8 mouse cellular contexts compared by ENCODE assay signal in the genomic region with DNA sequence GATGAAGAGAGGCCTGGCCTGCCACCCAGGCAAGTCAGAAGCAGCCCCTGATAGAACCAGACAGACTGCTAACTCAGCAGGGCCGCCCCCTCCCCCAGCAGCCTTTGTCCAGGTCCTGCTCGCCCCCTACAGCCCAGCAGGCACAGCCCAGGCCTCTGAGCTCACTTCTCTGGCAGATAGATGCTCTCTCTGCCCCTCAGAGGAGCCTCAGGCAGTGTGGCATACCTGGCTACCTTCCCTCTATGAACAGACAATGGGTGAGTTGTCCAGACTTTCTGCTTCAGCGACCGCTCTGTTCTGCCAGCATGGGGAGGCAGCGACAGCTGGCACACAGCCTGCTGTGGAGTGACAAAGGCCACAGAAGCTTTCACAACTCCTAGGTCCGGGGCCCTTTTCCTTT. TPM values are rescaled to one million over a fixed set of nuclear protein-coding genes. Genes with fewer than 3 reads are reported as not detected.
A peak's percentile ranks its signal among the peaks of the same experiment; 100 is the strongest.
DNase-seq lines count a peak whose midpoint lies in the region; ATAC-seq and TF ChIP-seq lines count a peak whose summit lies in the region.

No protein-coding gene starts in this region.

- H3K27me3 ChIP-seq in hindbrain, postnatal 0 days (ENCODE audit: insufficient read depth, low read length): no peaks in the 10 kb centered on the region

- peak; percentile 59 for ATAC-seq in hindbrain, postnatal 0 days

- 0 out of 2 replicates have a peak overlapping the region, but pooled peaks have one; percentile 18 for H3K4me2 ChIP-seq in hindbrain, postnatal 0 days (ENCODE audit: low read depth, low read length)

- 0 out of 2 replicates have a peak overlapping the region, but pooled peaks have one; percentile 9 for H3K9ac ChIP-seq in hindbrain, postnatal 0 days (replicated peaks; ENCODE audit: low read length)

- DNase-seq in embryo, embryonic 10 days (ENCODE audit: low spot score): peak; percentile 25
- no peak for DNase-seq in embryo, embryonic 9.5 days (ENCODE audit: extremely low spot score)
- DNase-seq in 3134 (ENCODE audit: extremely low read depth, insufficient read length, low spot score): peak; percentile 46
- peak; percentile 50 for DNase-seq in embryo, embryonic 10.5 days (ENCODE audit: low spot score)
- peak; percentile 70 for DNase-seq in hindbrain, postnatal 0 days (ENCODE audit: low spot score)
- DNase-seq in thymus, postnatal 0 days (ENCODE audit: low spot score): no peak
- no peak for DNase-seq in frontal cortex, postnatal 25 days (ENCODE audit: low spot score in 2 of 2)
- DNase-seq in gastrocnemius, adult 18-20 months (ENCODE audit: low spot score): no peak

- H3K27ac ChIP-seq in hindbrain, postnatal 0 days: peak overlapping the region; percentile 67

- H3K4me1 ChIP-seq in hindbrain, postnatal 0 days (ENCODE audit: insufficient read depth, low read length): peaks cover 26% of the 10 kb centered on the region

- no peaks in the 10 kb centered on the region for H3K36me3 ChIP-seq in hindbrain, postnatal 0 days (ENCODE audit: insufficient read depth, low read length)

- H3K9me3 ChIP-seq in hindbrain, postnatal 0 days (ENCODE audit: low read length): no peaks in the 10 kb centered on the region

- no peak overlapping the region for H3K4me3 ChIP-seq in hindbrain, postnatal 0 days (ENCODE audit: low read length)

- WGBS in hindbrain, postnatal 0 days: 16% methylated on average over 6 of the region's 6 CpGs

- TF ChIP-seq CTCF in hindbrain, postnatal 0 days (IDR thresholded peaks at IDR 0.05; ENCODE audit: low read depth): peak; percentile 44

RNA-seq across cellular contexts. Expression of gene Rassf4, which starts 3.6 kb away (rescaled TPM):
- total RNA-seq in hindbrain, postnatal 0 days (2014; rRNA removed): 18.2 and 37.1 TPM in 2 replicates
- 29.4 and 32.1 TPM in 2 replicates for polyA plus RNA-seq in hindbrain, postnatal 0 days (2015; fragmentation: Nextera tagmentation; extraction: Ambion mirVana)
- 6.6 and 7.1 TPM in 2 replicates for polyA plus RNA-seq in thymus, postnatal 0 days (2015; fragmentation: Nextera tagmentation; extraction: Ambion mirVana)
- 1 to 10 TPM; 1.4 to 1.8 TPM for total RNA-seq in gastrocnemius, adult 18-20 months (2021)

RNA-seq across cellular contexts. Expression of gene Depp1, which starts 19.7 kb away (rescaled TPM):
- 6.8 and 27.5 TPM in 2 replicates for total RNA-seq in hindbrain, postnatal 0 days (2014; rRNA removed)
- polyA plus RNA-seq in hindbrain, postnatal 0 days (2015; fragmentation: Nextera tagmentation; extraction: Ambion mirVana): 4.2 and 4.8 TPM in 2 replicates
- 10.3 and 10.5 TPM in 2 replicates for polyA plus RNA-seq in thymus, postnatal 0 days (2015; fragmentation: Nextera tagmentation; extraction: Ambion mirVana)
- 10 to 100 TPM; 10.7 to 17.4 TPM for total RNA-seq in gastrocnemius, adult 18-20 months (2021)

RNA-seq across cellular contexts. Expression of gene Zfp422, which starts 41.3 kb away (rescaled TPM):
- total RNA-seq in hindbrain, postnatal 0 days (2014; rRNA removed): 50.8 and 52.0 TPM in 2 replicates
- 97.1 and 101 TPM in 2 replicates for polyA plus RNA-seq in hindbrain, postnatal 0 days (2015; fragmentation: Nextera tagmentation; extraction: Ambion mirVana)
- 160 and 169 TPM in 2 replicates for polyA plus RNA-seq in thymus, postnatal 0 days (2015; fragmentation: Nextera tagmentation; extraction: Ambion mirVana)
- total RNA-seq in gastrocnemius, adult 18-20 months (2021): 1 to 10 TPM; 6.7 to 7.2 TPM

RNA-seq across cellular contexts. Expression of gene Tmem72, which starts 46.6 kb away (rescaled TPM):
- total RNA-seq in hindbrain, postnatal 0 days (2014; rRNA removed): 2.0 and 2.6 TPM in 2 replicates
- polyA plus RNA-seq in hindbrain, postnatal 0 days (2015; fragmentation: Nextera tagmentation; extraction: Ambion mirVana): 3.8 and 4.6 TPM in 2 replicates
- 0.04 TPM in 2 replicates for polyA plus RNA-seq in thymus, postnatal 0 days (2015; fragmentation: Nextera tagmentation; extraction: Ambion mirVana)
- under 1 TPM; 0.02 to 0.05 TPM for total RNA-seq in gastrocnemius, adult 18-20 months (2021)

Comparison
In these comparisons a context has a peak if more than half of its experiments do, and no peak if none do; other contexts are left out.
1. DNase-seq: peak in embryo, embryonic 10 days (single experiment), 3134 (single experiment), embryo, embryonic 10.5 days (single experiment) and hindbrain, postnatal 0 days (single experiment); none in embryo, embryonic 9.5 days (single experiment), thymus, postnatal 0 days (single experiment), frontal cortex, postnatal 25 days (0 of 2) and gastrocnemius, adult 18-20 months (single experiment).